Mouse (Mus musculus) kidney, postnatal 0 days (tissue): Measurements from ENCODE around the gene Rhbdd1. TPM values are rescaled to one million over a fixed set of nuclear protein-coding genes. Genes with fewer than 3 reads are reported as not detected.
A peak's percentile ranks its signal among the peaks of the same experiment; 100 is the strongest.

Source experiments
- ATAC-seq: fragments of 200-750 bp; cut with Nextera tagmentation; replicated peaks from 2 replicates; pipeline ENCODE4 v1.8.0; 2017; ENCODE audit warnings: low read depth, moderate number of reproducible peaks, moderate TSS enrichment, moderate library complexity; ENCODE audit not compliant: low FRiP score
- DNase-seq: peaks from one replicate; pipeline ENCODE4 v3.0.0-alpha.2; 2016; ENCODE audit warnings: low spot score
- H3K27ac ChIP-seq: fragments of 300-500 bp; sonication (generic); 2 replicates; pipeline ENCODE4 v1.5.1; 2014; ENCODE audit warnings: mild to moderate bottlenecking
- H3K27me3 ChIP-seq: fragments of 300-500 bp; sonication (generic); 2 replicates; pipeline ENCODE4 v1.6.1; 2014; ENCODE audit warnings: low read length, mixed read lengths; ENCODE audit not compliant: insufficient read depth
- H3K36me3 ChIP-seq: fragments of 300-500 bp; sonication (generic); 2 replicates; pipeline ENCODE4 v1.6.1; 2014; ENCODE audit warnings: low read length, mixed read lengths; ENCODE audit not compliant: insufficient read depth
- H3K4me1 ChIP-seq: fragments of 300-500 bp; sonication (generic); replicated peaks from 2 replicates; pipeline ENCODE4 v1.6.1; 2014; ENCODE audit warnings: antibody characterized with exemption, low read length, mixed read lengths; ENCODE audit not compliant: insufficient read depth
- H3K4me2 ChIP-seq: fragments of 300-500 bp; sonication (generic); 2 replicates; pipeline ENCODE4 v1.6.1; 2014; ENCODE audit warnings: mild to moderate bottlenecking, low read length, moderate library complexity, mixed read lengths
- H3K4me3 ChIP-seq: fragments of 300-500 bp; sonication (generic); replicated peaks from 2 replicates; pipeline ENCODE4 v1.5.1; 2014; ENCODE audit warnings: low read depth, low read length
- H3K9ac ChIP-seq: fragments of 300-500 bp; sonication (generic); 2 replicates; pipeline ENCODE4 v1.6.1; 2014; ENCODE audit warnings: low read depth, low read length
- H3K9me3 ChIP-seq: fragments of 300-500 bp; sonication (generic); replicated peaks from 2 replicates; pipeline ENCODE4 v1.6.1; 2016; ENCODE audit warnings: low read length, inconsistent platforms, mixed read lengths
- CTCF ChIP-seq: IDR thresholded peaks from 2 replicates; pipeline ENCODE4 v1.5.1; 2016; ENCODE audit warnings: antibody characterized with exemption, low read depth, mild to moderate bottlenecking, moderate library complexity
- WGBS: fragments of 180-500 bp; shearing (Covaris S2); extraction: QIAGEN DNeasy Blood & Tissue Kit; methylation state at CpG from one replicate; pipeline ENCODE4 v1.1.7; 2014; 5-methylcytosine and 5-hydroxymethylcytosine counted together
- polyA plus RNA-seq: library from polyadenylated mRNA; unstranded; fragments of >200 nt; fragmentation: Nextera tagmentation; extraction: Ambion mirVana; gene quantifications from 2 replicates; pipeline ENCODE4 v1.2.1, GENCODE M21; 2015

Gene Rhbdd1
- polyA plus RNA-seq, 1 experiment from 2014 or later = 8.0 TPM

DNA sequence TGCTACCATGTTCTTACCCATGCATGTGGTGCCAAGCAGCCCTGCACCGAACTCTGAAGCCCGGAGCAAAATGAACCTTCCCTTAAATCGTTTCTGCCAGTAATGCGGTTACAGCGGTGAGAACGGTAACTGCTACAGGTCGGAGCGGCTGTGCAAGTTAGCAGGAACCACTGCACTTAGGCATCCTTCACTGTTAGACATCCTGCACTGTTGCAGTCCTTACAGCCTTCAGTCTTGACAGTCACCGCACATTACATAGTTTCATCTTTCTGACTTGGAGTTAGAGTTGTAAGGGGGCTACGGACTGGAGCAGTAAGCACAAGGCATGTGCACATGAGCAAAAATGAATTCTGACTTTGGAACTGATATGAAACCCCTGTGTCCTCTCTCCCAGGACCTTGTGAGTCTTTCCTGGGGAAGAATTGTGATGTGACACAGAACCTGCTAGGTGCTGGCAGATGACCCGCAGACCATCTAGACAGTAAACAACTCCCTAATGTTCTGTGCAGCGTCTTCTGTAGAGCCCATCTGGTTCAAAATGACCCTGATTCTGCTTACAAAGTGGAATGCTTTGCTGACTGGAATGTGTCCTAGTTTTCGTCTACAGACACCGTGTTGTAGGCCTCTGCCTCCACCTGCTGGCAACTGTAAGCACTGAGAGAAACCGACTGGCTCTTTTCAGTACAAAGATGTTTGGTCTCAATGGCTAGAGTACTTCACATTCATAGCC, 116.8 kb downstream of the Rhbdd1 start:
- no peak; the same call in none of the 2 replicates for ATAC-seq
- no peaks in the 10 kb centered on the region for H3K9me3 ChIP-seq
- no peaks in the 10 kb centered on the region for H3K36me3 ChIP-seq
- peak; percentile 94 for DNase-seq
- no peak overlapping the region for H3K4me3 ChIP-seq
- H3K27me3 ChIP-seq = no peaks in the 10 kb centered on the region
- no peak overlapping the region for H3K9ac ChIP-seq
- TF ChIP-seq CTCF = peak; percentile 95
- H3K4me1 ChIP-seq = no peaks in the 10 kb centered on the region
- H3K27ac ChIP-seq = no peak overlapping the region
- WGBS = 59% methylated on average over 15 of the region's 15 CpGs
- H3K4me2 ChIP-seq = no peak overlapping the region

GRCm38 (mm10) chr1:82433649-82434005, 117.4 kb downstream of the Rhbdd1 start:
- H3K9ac ChIP-seq = no peak overlapping the region
- H3K27ac ChIP-seq = no peak overlapping the region
- no peak for TF ChIP-seq CTCF
- no peak for DNase-seq
- H3K4me2 ChIP-seq = no peak overlapping the region
- H3K9me3 ChIP-seq = no peaks in the 10 kb centered on the region
- no peak; the same call in 1 of the 2 replicates for ATAC-seq
- H3K36me3 ChIP-seq = no peaks in the 10 kb centered on the region
- whole genome bisulfite sequencing = 71% methylated on average over 5 of the region's 5 CpGs
- H3K4me1 ChIP-seq = no peaks in the 10 kb centered on the region
- H3K27me3 ChIP-seq = no peaks in the 10 kb centered on the region
- no peak overlapping the region for H3K4me3 ChIP-seq

GRCm38 (mm10) chr1:82437273-82437672, 121.0 kb downstream of the Rhbdd1 start:
- H3K4me3 ChIP-seq = no peak overlapping the region
- DNase-seq = no peak
- no peaks in the 10 kb centered on the region for H3K4me1 ChIP-seq
- H3K27me3 ChIP-seq = no peaks in the 10 kb centered on the region
- TF ChIP-seq CTCF = no peak
- no peak for ATAC-seq
- no peaks in the 10 kb centered on the region for H3K36me3 ChIP-seq
- no peak overlapping the region for H3K27ac ChIP-seq
- H3K9me3 ChIP-seq = no peaks in the 10 kb centered on the region
- WGBS = 76% methylated on average over 3 of the region's 3 CpGs
- no peak overlapping the region for H3K9ac ChIP-seq
- H3K4me2 ChIP-seq = no peak overlapping the region

DNA sequence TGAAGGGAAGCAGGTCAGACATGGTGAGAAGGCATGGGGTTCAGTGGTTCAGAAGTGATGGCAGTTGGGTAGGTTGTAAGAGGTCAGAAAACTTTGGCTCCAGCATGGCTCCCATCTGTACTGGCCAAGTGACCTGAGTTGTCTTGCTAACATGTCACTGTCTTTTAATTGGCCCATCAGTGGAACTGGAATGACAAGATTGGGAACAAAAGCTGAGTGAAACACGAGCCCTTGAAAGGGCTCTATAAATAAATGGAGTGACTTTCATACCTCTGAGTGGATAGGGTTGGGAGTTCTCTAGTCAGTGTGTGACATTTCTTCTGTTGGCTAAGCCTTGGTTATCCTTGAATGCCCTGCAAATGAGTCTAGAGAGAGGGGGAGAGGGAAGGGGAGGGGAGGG, 123.9 kb downstream of the Rhbdd1 start:
- DNase-seq (no peak), ATAC-seq (no peak)
- Histone ChIP-seq H3K4me2 (no peak overlapping the region), H3K4me1 (no peaks in the 10 kb centered on the region), H3K4me3 (no peak overlapping the region), H3K36me3 (no peaks in the 10 kb centered on the region), H3K27me3 (no peaks in the 10 kb centered on the region), H3K9ac (no peak overlapping the region), H3K27ac (no peak overlapping the region), H3K9me3 (no peaks in the 10 kb centered on the region)
- 39% methylated on average over 1 of the region's 1 CpGs for WGBS
- no peak for TF ChIP-seq CTCF

GRCm38 (mm10) chr1:82443517-82443916, 127.3 kb downstream of the Rhbdd1 start:
- no peak for TF ChIP-seq CTCF
- Histone ChIP-seq H3K4me2 (no peak overlapping the region), H3K9ac (no peak overlapping the region), H3K27me3 (no peaks in the 10 kb centered on the region), H3K36me3 (no peaks in the 10 kb centered on the region), H3K4me3 (no peak overlapping the region), H3K4me1 (no peaks in the 10 kb centered on the region), H3K27ac (no peak overlapping the region), H3K9me3 (no peaks in the 10 kb centered on the region)
- ATAC-seq = no peak
- 45% methylated on average over 4 of the region's 4 CpGs for WGBS
- no peak for DNase-seq

GRCm38 (mm10) chr1:82446049-82446448, 129.8 kb downstream of the Rhbdd1 start:
- no peak overlapping the region for H3K4me2 ChIP-seq
- WGBS = 63% methylated on average over 7 of the region's 7 CpGs
- TF ChIP-seq CTCF = no peak

DNA sequence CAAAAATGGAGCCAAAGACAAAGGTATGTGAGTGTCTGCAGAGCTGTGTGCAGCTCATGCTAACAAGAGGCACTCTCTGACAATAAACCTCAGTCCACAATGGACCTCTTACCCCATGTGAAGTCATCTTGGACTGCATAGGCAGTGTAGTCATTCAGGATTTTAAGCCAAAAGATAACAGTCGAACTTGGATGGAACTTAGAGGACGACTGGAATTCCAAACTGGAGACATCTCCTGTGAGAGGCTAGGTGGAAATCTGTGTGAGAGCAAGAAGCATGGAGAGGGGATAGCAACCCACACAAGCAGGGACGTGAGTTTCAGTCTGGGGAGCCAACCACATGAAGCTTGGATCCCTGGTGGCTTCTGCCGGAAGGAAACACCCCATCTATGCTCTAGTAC, 133.6 kb downstream of the Rhbdd1 start:
- Histone ChIP-seq H3K36me3 (no peaks in the 10 kb centered on the region), H3K4me2 (no peak overlapping the region), H3K27ac (no peak overlapping the region), H3K4me3 (no peak overlapping the region), H3K9ac (no peak overlapping the region), H3K27me3 (no peaks in the 10 kb centered on the region), H3K9me3 (no peaks in the 10 kb centered on the region), H3K4me1 (no peaks in the 10 kb centered on the region)
- no peak for DNase-seq
- WGBS = 83% methylated on average over 4 of the region's 4 CpGs
- no peak for ATAC-seq
- no peak for TF ChIP-seq CTCF

More at GRCm38 (mm10) chr1:82446049-82446448, 129.8 kb downstream of the Rhbdd1 start:
- no peaks in the 10 kb centered on the region for H3K4me1 ChIP-seq
- H3K9me3 ChIP-seq = no peaks in the 10 kb centered on the region
- H3K9ac ChIP-seq = no peak overlapping the region
- H3K27me3 ChIP-seq = no peaks in the 10 kb centered on the region
- H3K27ac ChIP-seq = no peak overlapping the region
- no peaks in the 10 kb centered on the region for H3K36me3 ChIP-seq
- DNase-seq (peak; percentile 18), ATAC-seq (no peak)
- H3K4me3 ChIP-seq = no peak overlapping the region
